Mouse (Mus musculus): ENCODE measurements around the gene Cep41. TPM values are rescaled to one million over a fixed set of nuclear protein-coding genes. Genes with fewer than 3 reads are reported as not detected.

Gene Cep41
- total RNA-seq (2014; fragmentation: Nextera tagmentation) (3.4 and 3.7 TPM in 2 replicates), total RNA-seq (2017) (3.2 and 6.1 TPM in 2 replicates)

- peak; percentile 99 for ATAC-seq (replicated peaks; ENCODE audit: poor library complexity, severe bottlenecking)
Observed at GRCm38 (mm10) chr6:30693350-30693991, at the start of gene Cep41. Gene Cep41 (minus strand): TSS chr6:30693749.

- no peak for ATAC-seq (replicated peaks; ENCODE audit: poor library complexity, severe bottlenecking)
Observed at GRCm38 (mm10) chr6:30739177-30739747, 45.7 kb upstream of the Cep41 start.

- no peak for ATAC-seq (replicated peaks; ENCODE audit: poor library complexity, severe bottlenecking)
Observed at GRCm38 (mm10) chr6:30738464-30739006, 45.0 kb upstream of the Cep41 start.

GRCm38 (mm10) chr6:30737548-30738463, 44.3 kb upstream of the Cep41 start:
- peak; percentile 23 for ATAC-seq (replicated peaks; ENCODE audit: poor library complexity, severe bottlenecking)

- ATAC-seq (replicated peaks; ENCODE audit: poor library complexity, severe bottlenecking), result 0 out of 2 replicates have a peak, but pooled peaks have one; percentile 46
Observed at GRCm38 (mm10) chr6:30736864-30737547, 43.5 kb upstream of the Cep41 start.

GRCm38 (mm10) chr6:30736372-30736762, 42.8 kb upstream of the Cep41 start:
- no peak for ATAC-seq (replicated peaks; ENCODE audit: poor library complexity, severe bottlenecking)

GRCm38 (mm10) chr6:30735728-30736371, 42.3 kb upstream of the Cep41 start:
- ATAC-seq (replicated peaks; ENCODE audit: poor library complexity, severe bottlenecking), result no peak

- no peak for ATAC-seq (replicated peaks; ENCODE audit: poor library complexity, severe bottlenecking)
Observed at GRCm38 (mm10) chr6:30734988-30735727, 41.6 kb upstream of the Cep41 start.

GRCm38 (mm10) chr6:30734465-30734864, 40.9 kb upstream of the Cep41 start:
- ATAC-seq (replicated peaks; ENCODE audit: poor library complexity, severe bottlenecking), result no peak

GRCm38 (mm10) chr6:30732571-30733130, 39.1 kb upstream of the Cep41 start:
- no peak for ATAC-seq (replicated peaks; ENCODE audit: poor library complexity, severe bottlenecking)

GRCm38 (mm10) chr6:30730301-30730971, 36.9 kb upstream of the Cep41 start:
- ATAC-seq (replicated peaks; ENCODE audit: poor library complexity, severe bottlenecking), result no peak

GRCm38 (mm10) chr6:30723331-30723730, 29.8 kb upstream of the Cep41 start, which contains the start of gene Mest:
Gene Mest (plus strand): TSS chr6:30723547.
- no peak for ATAC-seq (replicated peaks; ENCODE audit: poor library complexity, severe bottlenecking)

- no peak for ATAC-seq (replicated peaks; ENCODE audit: poor library complexity, severe bottlenecking)
Observed at GRCm38 (mm10) chr6:30722385-30723164, 29.0 kb upstream of the Cep41 start.

- no peak for ATAC-seq (replicated peaks; ENCODE audit: poor library complexity, severe bottlenecking)
Observed at GRCm38 (mm10) chr6:30716796-30717195, 23.2 kb upstream of the Cep41 start.

- no peak for ATAC-seq (replicated peaks; ENCODE audit: poor library complexity, severe bottlenecking)
Observed at GRCm38 (mm10) chr6:30714891-30715471, 21.4 kb upstream of the Cep41 start.

- no peak for ATAC-seq (replicated peaks; ENCODE audit: poor library complexity, severe bottlenecking)
Observed at GRCm38 (mm10) chr6:30713896-30714295, 20.3 kb upstream of the Cep41 start.

GRCm38 (mm10) chr6:30713455-30713854, 19.9 kb upstream of the Cep41 start:
- no peak for ATAC-seq (replicated peaks; ENCODE audit: poor library complexity, severe bottlenecking)
